Mouse (Mus musculus): ENCODE measurements at regions not wholly inside any gene's neighbourhood (a gene's known extent, or its start where the extent isn't known, plus 50 kb on each side); places are given as distances from the start of the nearest gene placed in this dataset.
A peak's percentile ranks its signal among the peaks of the same experiment; 100 is the strongest.

GRCm38 (mm10) chr14:46659365-46659764 is 101.0 kb upstream of the Cdkn3 start:
- no peaks in the 10 kb centered on the region for H3K36me3 ChIP-seq (ENCODE audit: control insufficient read depth, insufficient read depth, low read length)
- TF ChIP-seq POLR2A (IDR thresholded peaks at IDR 0.05; ENCODE audit: borderline replicate concordance, extremely low read depth, insufficient read depth, insufficient read length): no peak
- DNase-seq (ENCODE audit: low spot score) (peak; percentile 56), ATAC-seq (ENCODE audit: low FRiP score, low read depth) (peak; percentile 67; the same call in 1 of the 2 replicates)
- no peak overlapping the region for H3K9ac ChIP-seq (ENCODE audit: low read depth, low read length, severe bottlenecking)
- H3K4me1 ChIP-seq (ENCODE audit: control insufficient read depth, insufficient read depth, low read length): peaks cover 40% of the 10 kb centered on the region
- H3K4me2 ChIP-seq (replicated peaks; ENCODE audit: low read depth, low read length, severe bottlenecking): no peak overlapping the region
- H3K27me3 ChIP-seq (ENCODE audit: control insufficient read depth, insufficient read depth, low read length): no peaks in the 10 kb centered on the region
- no peak overlapping the region for H3K4me3 ChIP-seq (replicated peaks; ENCODE audit: low read length)
- H3K27ac ChIP-seq (replicated peaks; ENCODE audit: low read depth, low read length): peak overlapping the region; percentile 56; the same call in 1 of the 2 replicates
- H3K9me3 ChIP-seq (ENCODE audit: control insufficient read depth, low read length): no peaks in the 10 kb centered on the region
- 17% methylated on average over 4 of the region's 4 CpGs for WGBS

DNA sequence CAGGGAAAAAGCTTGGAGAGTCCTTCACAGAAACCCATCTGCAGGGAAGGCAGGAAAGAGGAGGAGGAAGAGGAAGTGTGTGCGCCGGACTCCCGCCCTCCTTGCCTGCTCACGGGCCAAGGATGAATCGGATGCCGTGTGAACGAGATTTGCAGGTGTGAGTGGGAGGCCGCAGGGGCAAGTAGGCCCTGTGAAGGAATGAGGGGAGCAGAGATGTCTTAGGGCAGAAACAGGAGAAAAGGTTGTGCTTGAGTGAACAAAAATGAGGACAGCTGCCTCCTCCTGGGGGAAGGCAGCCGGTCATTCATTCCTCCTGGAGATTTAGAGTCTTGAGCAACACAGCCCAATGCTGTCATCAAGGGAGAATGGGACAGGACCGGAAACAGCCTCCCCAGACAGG is 104.1 kb upstream of the Cdkn3 start:
- no peaks in the 10 kb centered on the region for H3K9me3 ChIP-seq (ENCODE audit: control insufficient read depth, low read length)
- 71% methylated on average over 10 of the region's 10 CpGs for WGBS
- H3K4me2 ChIP-seq (replicated peaks; ENCODE audit: low read depth, low read length, severe bottlenecking): no peak overlapping the region
- no peak for TF ChIP-seq POLR2A (IDR thresholded peaks at IDR 0.05; ENCODE audit: borderline replicate concordance, extremely low read depth, insufficient read depth, insufficient read length)
- H3K36me3 ChIP-seq (ENCODE audit: control insufficient read depth, insufficient read depth, low read length): no peaks in the 10 kb centered on the region
- DNase-seq (ENCODE audit: low spot score): no peak
- no peaks in the 10 kb centered on the region for H3K27me3 ChIP-seq (ENCODE audit: control insufficient read depth, insufficient read depth, low read length)
- H3K9ac ChIP-seq (ENCODE audit: low read depth, low read length, severe bottlenecking): no peak overlapping the region
- no peak overlapping the region for H3K4me3 ChIP-seq (replicated peaks; ENCODE audit: low read length)
- peaks cover 32% of the 10 kb centered on the region for H3K4me1 ChIP-seq (ENCODE audit: control insufficient read depth, insufficient read depth, low read length)
- no peak overlapping the region for H3K27ac ChIP-seq (replicated peaks; ENCODE audit: low read depth, low read length)
- ATAC-seq (ENCODE audit: low FRiP score, low read depth): no peak

GRCm38 (mm10) chr14:46647319-46647974 is 112.9 kb upstream of the Cdkn3 start:
- no peak overlapping the region for H3K27ac ChIP-seq (replicated peaks; ENCODE audit: low read depth, low read length)
- H3K4me2 ChIP-seq (replicated peaks; ENCODE audit: low read depth, low read length, severe bottlenecking): no peak overlapping the region
- DNase-seq (ENCODE audit: low spot score) (no peak), ATAC-seq (ENCODE audit: low FRiP score, low read depth) (no peak)
- H3K9ac ChIP-seq (ENCODE audit: low read depth, low read length, severe bottlenecking): no peak overlapping the region
- H3K9me3 ChIP-seq (ENCODE audit: control insufficient read depth, low read length): no peaks in the 10 kb centered on the region
- WGBS: 59% methylated on average over 12 of the region's 12 CpGs
- no peak for TF ChIP-seq POLR2A (IDR thresholded peaks at IDR 0.05; ENCODE audit: borderline replicate concordance, extremely low read depth, insufficient read depth, insufficient read length)
- no peaks in the 10 kb centered on the region for H3K36me3 ChIP-seq (ENCODE audit: control insufficient read depth, insufficient read depth, low read length)
- H3K4me1 ChIP-seq (ENCODE audit: control insufficient read depth, insufficient read depth, low read length): no peaks in the 10 kb centered on the region
- H3K4me3 ChIP-seq (replicated peaks; ENCODE audit: low read length): no peak overlapping the region
- H3K27me3 ChIP-seq (ENCODE audit: control insufficient read depth, insufficient read depth, low read length): no peaks in the 10 kb centered on the region

DNA sequence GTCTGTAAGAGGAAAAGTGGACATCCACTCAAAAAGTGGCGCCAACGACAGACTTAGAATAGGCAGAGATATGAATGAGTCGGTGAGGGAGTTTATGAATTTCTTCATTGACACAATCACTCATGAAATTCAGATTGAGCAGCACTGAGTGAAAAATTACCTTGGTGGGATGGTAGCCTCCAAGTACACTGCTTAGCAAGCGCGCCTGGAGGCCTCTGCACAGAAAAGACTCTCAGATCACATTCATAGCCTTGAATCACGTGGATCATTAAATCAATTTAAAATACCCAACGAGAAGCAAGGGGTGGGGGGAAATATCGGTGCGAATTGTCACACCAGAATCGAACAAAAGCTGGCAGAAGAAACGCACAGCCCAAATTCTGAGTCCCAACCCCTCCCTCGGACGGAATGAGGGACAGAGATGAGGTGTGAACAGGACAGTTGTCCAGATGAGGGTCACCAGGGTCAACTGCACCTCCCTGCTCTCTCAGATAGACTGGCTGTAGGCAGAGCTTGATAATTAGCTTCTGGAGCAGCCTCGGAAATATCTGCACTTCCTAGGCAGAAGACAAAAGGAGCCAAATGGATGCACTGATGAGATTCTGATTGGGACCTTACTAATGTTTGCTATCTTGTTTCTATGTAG is 113.5 kb upstream of the Cdkn3 start:
- TF ChIP-seq POLR2A (IDR thresholded peaks at IDR 0.05; ENCODE audit: borderline replicate concordance, extremely low read depth, insufficient read depth, insufficient read length): no peak
- Histone ChIP-seq H3K4me1 (ENCODE audit: control insufficient read depth, insufficient read depth, low read length) (no peaks in the 10 kb centered on the region), H3K36me3 (ENCODE audit: control insufficient read depth, insufficient read depth, low read length) (no peaks in the 10 kb centered on the region), H3K27me3 (ENCODE audit: control insufficient read depth, insufficient read depth, low read length) (no peaks in the 10 kb centered on the region), H3K9ac (ENCODE audit: low read depth, low read length, severe bottlenecking) (no peak overlapping the region), H3K4me3 (replicated peaks; ENCODE audit: low read length) (no peak overlapping the region), H3K27ac (replicated peaks; ENCODE audit: low read depth, low read length) (no peak overlapping the region), H3K9me3 (ENCODE audit: control insufficient read depth, low read length) (no peaks in the 10 kb centered on the region), H3K4me2 (replicated peaks; ENCODE audit: low read depth, low read length, severe bottlenecking) (no peak overlapping the region)
- DNase-seq (ENCODE audit: low spot score): no peak
- 72% methylated on average over 14 of the region's 14 CpGs for WGBS
- no peak for ATAC-seq (ENCODE audit: low FRiP score, low read depth)

DNA sequence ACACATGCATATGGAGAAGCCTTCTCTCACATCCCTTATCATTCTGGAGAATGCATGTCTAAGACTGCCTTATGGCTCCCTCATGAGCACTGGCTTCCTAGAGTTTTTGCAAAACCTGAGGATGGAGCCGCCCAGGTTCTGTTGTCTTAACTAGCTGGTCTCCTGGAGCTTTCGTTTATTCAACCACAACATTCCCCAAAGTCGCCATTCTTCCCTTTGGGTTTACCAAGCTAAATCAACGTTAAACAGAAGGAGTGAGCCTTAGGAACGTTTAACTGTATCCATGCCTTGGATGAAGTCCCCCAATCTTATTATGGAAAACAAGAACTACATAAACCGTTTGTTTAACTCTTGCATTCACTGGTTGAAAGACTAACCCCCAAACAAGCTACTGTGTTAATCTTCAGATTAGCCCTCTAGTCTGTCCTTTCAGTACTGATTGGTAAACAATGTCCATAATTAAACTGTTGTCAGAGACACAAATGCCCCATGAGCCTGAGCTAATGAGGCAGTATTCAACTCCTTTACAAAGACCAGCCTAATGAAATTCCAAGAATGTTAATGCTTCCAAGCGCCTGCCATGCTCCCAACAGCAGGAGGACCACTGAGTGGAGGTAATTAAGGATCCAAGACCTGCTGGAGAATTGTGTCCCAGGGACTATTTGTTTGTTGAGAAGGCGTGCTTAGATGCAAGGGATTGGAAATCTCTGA is 121.1 kb upstream of the Cdkn3 start:
- no peaks in the 10 kb centered on the region for H3K27me3 ChIP-seq (ENCODE audit: control insufficient read depth, insufficient read depth, low read length)
- no peak overlapping the region for H3K9ac ChIP-seq (ENCODE audit: low read depth, low read length, severe bottlenecking)
- no peak overlapping the region for H3K27ac ChIP-seq (replicated peaks; ENCODE audit: low read depth, low read length)
- DNase-seq (ENCODE audit: low spot score): no peak
- no peak for ATAC-seq (ENCODE audit: low FRiP score, low read depth)
- no peaks in the 10 kb centered on the region for H3K36me3 ChIP-seq (ENCODE audit: control insufficient read depth, insufficient read depth, low read length)
- no peak overlapping the region for H3K4me3 ChIP-seq (replicated peaks; ENCODE audit: low read length)
- no peaks in the 10 kb centered on the region for H3K9me3 ChIP-seq (ENCODE audit: control insufficient read depth, low read length)
- WGBS: 33% methylated on average over 8 of the region's 8 CpGs
- no peak overlapping the region for H3K4me2 ChIP-seq (replicated peaks; ENCODE audit: low read depth, low read length, severe bottlenecking)
- TF ChIP-seq POLR2A (IDR thresholded peaks at IDR 0.05; ENCODE audit: borderline replicate concordance, extremely low read depth, insufficient read depth, insufficient read length): no peak
- peaks cover 19% of the 10 kb centered on the region; the same call in 1 of the 2 replicates for H3K4me1 ChIP-seq (ENCODE audit: control insufficient read depth, insufficient read depth, low read length)
